ENCODE assay signal across 35 mouse cellular contexts in the genomic region with DNA sequence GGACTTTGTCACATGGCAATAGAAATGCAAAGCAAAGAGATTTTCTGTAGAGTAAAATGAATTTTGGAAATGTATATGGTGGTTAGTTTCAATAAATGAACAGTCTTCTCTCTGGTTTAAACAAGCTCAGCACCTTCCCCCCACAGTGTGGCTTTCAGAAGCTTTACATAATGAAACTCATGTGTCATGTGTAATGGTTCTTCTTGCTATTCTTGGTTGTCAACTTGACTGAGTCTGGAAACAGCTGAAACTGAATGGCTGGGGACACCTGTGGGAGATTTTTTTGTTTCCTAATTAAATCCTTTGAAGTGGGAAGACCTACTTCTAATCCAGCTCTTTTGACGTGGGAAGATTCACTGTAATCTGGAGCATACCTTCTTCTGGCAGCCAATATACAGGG.
"Had no signal": no experiment of that assay in that cellular context is flagged by ENCODE, and none has a peak within 500 bp of the region (broad histone marks: within the 10 kb centered on the region; RNA-seq: fewer than 3 reads in every experiment).

No protein-coding gene starts in this region.

- ATAC-seq: hindbrain, embryonic 16.5 days; hindbrain, postnatal 0 days; inflammation-experienced regulatory T-cells, adult 6 months; intestine, embryonic 15.5 days; intestine, embryonic 16.5 days; intestine, postnatal 0 days had no signal

- H3K27ac ChIP-seq: heart, embryonic 13.5 days; heart, embryonic 15.5 days; hindbrain, embryonic 10.5 days; hindbrain, embryonic 12.5 days; hindbrain, embryonic 13.5 days; hindbrain, embryonic 14.5 days; hindbrain, embryonic 15.5 days; hindbrain, postnatal 0 days; intestine, embryonic 15.5 days; kidney, embryonic 15.5 days; kidney, postnatal 0 days; layer of hippocampus, adult 2 months; left cerebral cortex, adult 2 months had no signal

- H3K27me3 ChIP-seq: heart, embryonic 12.5 days; heart, embryonic 13.5 days; heart, embryonic 15.5 days; hindbrain, embryonic 12.5 days; hindbrain, embryonic 13.5 days; hindbrain, embryonic 15.5 days; intestine, embryonic 15.5 days; kidney, embryonic 15.5 days had no signal

- H3K4me1 ChIP-seq: heart, embryonic 12.5 days; heart, embryonic 13.5 days; heart, embryonic 15.5 days; intestine, embryonic 15.5 days; kidney, embryonic 15.5 days had no signal

- H3K36me3 ChIP-seq: heart, embryonic 12.5 days; heart, embryonic 13.5 days; heart, embryonic 15.5 days; hindbrain, embryonic 10.5 days; hindbrain, embryonic 12.5 days; hindbrain, embryonic 13.5 days; hindbrain, embryonic 15.5 days; intestine, embryonic 15.5 days; kidney, embryonic 15.5 days had no signal

- H3K9me3 ChIP-seq: heart, embryonic 12.5 days; heart, embryonic 13.5 days; heart, embryonic 15.5 days; hindbrain, embryonic 10.5 days; hindbrain, embryonic 12.5 days; hindbrain, embryonic 13.5 days; hindbrain, embryonic 15.5 days; intestine, embryonic 15.5 days; kidney, embryonic 15.5 days had no signal

- H3K4me2 ChIP-seq: heart, embryonic 11.5 days; heart, embryonic 12.5 days; heart, embryonic 13.5 days; heart, embryonic 15.5 days; hindbrain, embryonic 12.5 days; hindbrain, embryonic 13.5 days; hindbrain, embryonic 14.5 days; hindbrain, embryonic 15.5 days; intestine, embryonic 15.5 days; kidney, embryonic 15.5 days had no signal

- DNase-seq: heart, postnatal 10 days; heart, postnatal 14 days; heart, postnatal 36 days; heart, postnatal 4 days; kidney, adult 11 months; kidney, adult 18-20 months; kidney, adult 2 months; kidney, adult 8-10 months; kidney, adult 9 months; kidney, postnatal 10 days; kidney, postnatal 14 days; kidney, postnatal 25 days; kidney, postnatal 36 days; kidney, postnatal 4 days; layer of hippocampus, adult 9-11 months; layer of hippocampus, postnatal 36 days had no signal

- H3K4me3 ChIP-seq: heart, embryonic 12.5 days; heart, embryonic 13.5 days; heart, embryonic 15.5 days; hindbrain, embryonic 10.5 days; hindbrain, embryonic 12.5 days; hindbrain, embryonic 13.5 days; hindbrain, embryonic 15.5 days; intestine, embryonic 15.5 days; kidney, embryonic 15.5 days; layer of hippocampus, adult 2 months; left cerebral cortex, adult 2 months had no signal

- H3K9ac ChIP-seq: heart, embryonic 12.5 days; heart, embryonic 13.5 days; heart, embryonic 15.5 days; hindbrain, embryonic 12.5 days; hindbrain, embryonic 13.5 days; hindbrain, embryonic 14.5 days; hindbrain, embryonic 15.5 days; intestine, embryonic 15.5 days; kidney, embryonic 15.5 days had no signal
